Mouse (Mus musculus): ENCODE results near the gene Phf21a.

Phf21a gene

DNA sequence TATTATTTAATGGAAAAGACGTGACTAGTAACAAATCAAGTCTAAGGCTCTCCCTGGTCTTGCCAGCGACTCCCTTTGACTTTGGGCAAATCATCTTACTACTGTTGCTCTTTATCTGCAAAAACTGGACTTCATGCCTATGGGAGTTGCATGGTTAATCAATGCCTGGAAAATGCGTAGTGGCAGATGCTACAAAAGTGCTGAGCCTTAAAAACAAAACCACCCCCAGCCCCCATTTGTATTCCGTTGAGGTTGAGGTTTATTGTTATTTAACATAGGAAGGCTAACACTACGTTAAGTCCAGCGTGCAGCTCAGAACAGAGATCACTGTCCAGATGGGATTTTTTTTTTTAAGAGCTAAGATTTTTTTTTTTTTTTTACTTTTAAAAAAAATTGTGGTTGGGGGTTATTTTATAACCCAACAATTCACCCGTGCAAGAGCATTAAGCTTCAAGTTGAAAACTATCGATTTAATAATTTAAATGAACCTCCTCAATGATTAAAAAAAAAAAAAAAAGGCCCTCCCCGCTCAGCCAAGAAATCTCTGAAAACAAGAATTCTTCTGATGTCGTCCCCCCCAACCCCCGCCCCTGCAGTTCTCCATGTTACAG is 89.3 kb downstream of the Phf21a start:
- no peak for DNase-seq (ENCODE audit: low spot score in 2 of 2)

DNA sequence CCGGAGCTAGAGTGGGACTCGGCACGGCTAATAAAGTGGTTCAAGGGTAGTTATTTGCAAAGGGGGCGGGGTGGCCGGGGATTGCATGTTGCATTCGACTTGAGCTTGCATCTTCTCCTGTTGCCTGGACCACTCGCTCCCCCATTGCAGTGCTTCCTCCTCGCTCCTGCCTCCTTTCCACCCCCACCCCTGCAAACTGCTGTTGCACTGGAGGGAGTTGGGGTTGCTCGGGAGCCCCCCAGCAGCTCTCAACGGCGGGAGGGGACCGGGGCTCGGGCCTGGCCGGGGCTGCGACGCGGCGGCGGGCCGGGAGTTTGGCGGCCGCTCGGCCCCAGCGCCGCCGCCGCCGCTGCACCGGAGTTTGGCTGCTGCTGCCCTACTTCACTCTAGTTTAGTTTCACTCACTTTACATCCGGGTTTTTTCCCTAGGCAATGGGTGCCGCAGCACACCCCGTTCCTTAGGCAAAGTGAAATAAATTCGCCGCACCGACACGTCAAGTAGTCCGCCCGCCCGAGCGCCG is 90.1 kb downstream of the Phf21a start:
- peak; percentile 68 to 76 for DNase-seq (ENCODE audit: low spot score in 2 of 2)

DNA sequence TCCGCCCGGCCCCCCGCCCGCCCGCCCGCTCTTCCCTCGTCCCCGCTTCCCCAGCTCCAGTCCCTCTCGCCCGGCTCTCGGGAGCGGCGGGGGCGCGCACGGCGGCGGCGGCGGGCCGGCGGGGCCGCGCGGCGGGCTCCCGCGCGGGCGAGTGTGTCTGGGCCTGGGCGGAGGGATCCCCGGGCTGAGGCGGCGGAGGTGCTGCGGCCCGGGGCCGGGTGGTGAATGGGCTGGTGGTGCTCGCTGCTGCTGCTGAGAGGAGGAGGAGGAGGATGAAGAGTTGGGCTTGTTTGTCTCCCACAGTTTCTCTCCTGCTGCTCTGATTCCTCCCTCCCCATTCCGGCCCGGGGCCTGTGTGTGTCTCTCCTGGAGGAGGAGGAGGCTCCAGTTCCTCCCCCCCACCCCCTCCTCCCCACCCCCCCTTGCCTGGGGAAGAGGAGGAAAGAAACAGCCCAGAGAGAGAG is 90.7 kb downstream of the Phf21a start:
- DNase-seq (ENCODE audit: low spot score in 2 of 2), result peak; percentile 92

DNA sequence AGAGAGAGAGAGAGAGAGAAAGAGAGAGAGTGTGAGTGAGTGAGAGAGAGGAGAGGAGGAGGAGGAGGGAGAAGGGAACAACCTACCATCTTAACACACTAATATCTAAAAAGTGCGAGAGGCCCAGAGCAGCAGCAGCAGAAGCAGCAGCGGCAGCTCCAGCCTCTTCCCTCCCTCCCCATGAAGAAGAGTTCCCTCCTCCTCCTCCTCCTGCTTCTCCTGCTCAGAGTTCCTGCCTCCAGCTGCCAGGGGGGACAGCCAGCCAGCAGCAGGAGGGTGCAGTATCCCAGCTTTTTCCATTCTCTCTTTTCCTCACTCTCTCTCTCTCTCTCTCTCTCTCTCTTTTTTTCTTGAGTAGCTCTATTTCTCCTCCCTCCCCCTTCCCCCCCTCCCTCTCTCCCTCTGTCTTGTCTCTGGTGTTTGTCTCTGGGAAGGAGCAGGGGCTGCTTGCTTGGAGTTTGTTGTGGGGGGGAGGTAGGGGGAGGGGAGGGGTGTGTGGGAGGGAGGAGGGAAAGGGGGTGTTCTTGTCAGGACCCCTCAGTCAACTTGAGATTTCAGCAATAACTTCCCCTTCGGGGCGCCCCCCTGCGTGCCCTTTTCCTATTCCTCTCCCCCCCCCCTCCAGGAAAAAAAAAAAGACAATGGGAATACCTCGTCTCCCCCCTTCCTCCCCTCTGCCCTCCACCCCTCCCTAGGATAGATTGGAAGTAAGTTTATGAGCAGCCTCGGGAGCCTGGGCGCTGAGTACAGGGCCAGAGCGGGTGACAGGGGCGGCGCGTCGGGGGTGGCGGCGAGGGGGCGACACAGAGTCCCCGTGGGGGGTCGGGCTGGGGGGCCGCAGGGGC is 91.4 kb downstream of the Phf21a start:
- DNase-seq (ENCODE audit: low spot score in 2 of 2), result peak; percentile 50 to 58

DNA sequence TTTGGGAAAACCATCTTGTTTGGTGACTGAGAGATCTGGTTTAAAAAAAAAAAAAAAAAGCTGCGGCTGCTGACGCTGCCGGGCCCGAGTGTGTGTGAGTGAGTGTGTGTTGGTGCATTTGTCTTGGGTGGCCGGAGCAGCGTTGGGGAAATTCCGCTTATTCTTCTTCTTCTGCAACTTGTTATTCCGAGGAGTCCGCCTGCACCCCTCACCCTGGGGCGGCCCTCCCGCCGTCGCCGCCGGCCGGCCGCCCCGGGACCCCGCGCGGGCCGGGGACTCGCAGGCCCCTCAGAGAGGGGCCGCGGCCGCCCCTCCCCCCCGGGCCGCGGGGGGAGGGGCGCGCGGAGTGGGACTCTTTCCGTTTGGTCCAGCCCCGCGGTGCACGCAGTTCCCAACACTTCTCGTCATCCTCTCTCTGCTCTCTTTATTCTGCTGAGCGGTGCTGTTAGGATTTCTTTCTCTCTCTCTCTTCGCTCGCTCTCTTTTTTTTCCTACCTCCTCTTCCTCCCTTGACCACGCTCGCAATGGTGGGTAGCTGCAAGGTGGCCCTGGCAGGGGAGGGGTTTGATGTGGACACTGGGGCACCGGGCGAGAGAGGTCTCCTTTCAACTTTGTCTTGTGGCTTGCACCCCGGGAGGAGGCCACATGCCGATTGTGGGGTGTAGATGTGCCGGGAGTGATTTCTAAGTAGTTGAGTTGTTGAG is 92.3 kb downstream of the Phf21a start:
- DNase-seq (ENCODE audit: low spot score in 2 of 2), result peak; percentile 26 to 30

DNA sequence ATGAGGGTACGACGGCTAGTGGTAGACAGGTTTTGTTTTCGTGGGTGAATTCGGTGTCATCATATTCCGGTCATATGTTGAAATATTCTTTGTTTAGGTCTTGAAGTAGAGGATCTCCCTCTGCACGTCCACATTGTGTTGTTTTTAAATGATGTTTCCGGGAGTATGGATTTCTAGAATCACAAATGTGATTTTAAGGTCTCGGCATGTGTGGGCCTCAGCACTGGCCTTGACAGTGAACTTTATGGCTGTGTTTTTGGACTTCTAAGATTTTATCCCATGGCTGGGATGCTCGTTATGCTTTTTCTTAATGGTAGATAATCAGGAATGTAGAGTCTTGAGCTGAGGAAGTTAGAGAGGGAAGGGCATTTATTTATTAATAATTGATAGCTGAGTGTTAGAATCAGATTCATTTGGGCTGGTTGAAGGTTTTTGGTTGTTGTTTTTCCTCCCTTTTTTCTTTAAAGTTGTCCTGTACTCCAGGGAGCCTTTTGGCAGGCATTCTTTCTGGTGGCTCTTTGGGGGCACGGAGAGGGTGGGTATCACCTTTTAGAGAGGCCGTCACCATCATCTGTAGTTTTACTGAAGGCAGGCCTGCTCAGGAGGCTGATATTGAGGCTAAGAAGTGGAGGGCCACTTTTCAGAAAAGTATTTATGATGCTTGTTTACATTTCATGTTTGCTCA is 93.0 kb downstream of the Phf21a start:
- no peak for DNase-seq (ENCODE audit: low spot score in 2 of 2)

DNA sequence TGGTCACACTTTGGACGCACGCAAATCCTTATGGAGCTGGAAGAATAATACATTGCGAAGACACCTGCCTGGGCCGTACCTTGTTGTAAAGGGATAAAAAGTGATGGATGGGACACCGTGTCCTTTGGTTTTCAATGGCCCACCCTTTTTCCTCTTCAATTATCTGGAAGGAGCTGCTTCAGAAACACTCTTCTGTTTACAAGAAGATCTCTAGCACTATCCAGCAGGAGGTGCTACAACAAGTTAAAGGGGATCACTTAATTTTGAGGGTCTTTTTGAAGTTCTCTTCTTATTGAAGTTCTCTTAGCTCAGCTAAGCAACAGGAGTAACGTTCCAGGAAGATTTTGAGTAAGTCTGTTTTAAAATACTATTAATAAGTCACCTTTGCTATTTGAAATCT is 94.1 kb downstream of the Phf21a start:
- no peak for DNase-seq (ENCODE audit: low spot score in 2 of 2)

DNA sequence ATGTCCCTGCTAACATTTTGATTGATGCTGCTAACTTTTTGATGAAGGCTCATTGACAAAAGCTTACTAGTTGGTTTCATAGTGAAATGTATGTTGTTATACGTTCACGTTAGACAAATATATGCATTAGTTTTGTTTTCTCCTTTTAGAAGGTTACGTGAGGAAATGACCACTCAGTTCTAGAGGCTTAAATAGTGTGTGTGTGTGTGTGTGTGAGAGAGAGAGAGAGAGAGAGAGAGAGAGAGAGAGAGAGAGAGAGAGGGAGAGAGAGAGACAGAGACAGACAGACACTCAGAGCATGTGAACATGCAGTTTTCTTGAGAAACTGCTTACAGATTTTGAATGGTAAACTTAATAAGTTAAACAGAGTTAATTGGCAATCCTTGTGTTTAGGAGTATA is 95.8 kb downstream of the Phf21a start:
- no peak for DNase-seq (ENCODE audit: low spot score in 2 of 2)

DNA sequence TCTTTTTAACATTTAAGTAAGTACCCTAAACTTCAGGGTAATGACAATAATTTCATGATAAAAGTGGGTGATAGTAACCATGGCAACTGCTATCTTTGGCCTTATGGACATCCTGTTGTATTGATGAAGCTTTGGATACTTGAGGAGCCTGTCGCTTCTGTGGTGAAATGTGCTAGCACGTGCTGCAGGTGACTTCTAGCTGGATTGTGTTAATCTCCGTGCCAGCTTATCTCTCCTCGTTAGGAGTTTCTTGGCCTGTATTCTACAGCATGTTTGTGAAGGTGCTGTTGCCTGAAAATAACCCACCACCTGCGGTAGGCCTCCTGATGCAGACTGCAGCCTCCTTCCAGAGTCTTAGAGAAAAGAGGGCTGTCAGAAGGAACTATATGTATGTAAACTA is 98.0 kb downstream of the Phf21a start:
- DNase-seq (ENCODE audit: low spot score in 2 of 2), result no peak

DNA sequence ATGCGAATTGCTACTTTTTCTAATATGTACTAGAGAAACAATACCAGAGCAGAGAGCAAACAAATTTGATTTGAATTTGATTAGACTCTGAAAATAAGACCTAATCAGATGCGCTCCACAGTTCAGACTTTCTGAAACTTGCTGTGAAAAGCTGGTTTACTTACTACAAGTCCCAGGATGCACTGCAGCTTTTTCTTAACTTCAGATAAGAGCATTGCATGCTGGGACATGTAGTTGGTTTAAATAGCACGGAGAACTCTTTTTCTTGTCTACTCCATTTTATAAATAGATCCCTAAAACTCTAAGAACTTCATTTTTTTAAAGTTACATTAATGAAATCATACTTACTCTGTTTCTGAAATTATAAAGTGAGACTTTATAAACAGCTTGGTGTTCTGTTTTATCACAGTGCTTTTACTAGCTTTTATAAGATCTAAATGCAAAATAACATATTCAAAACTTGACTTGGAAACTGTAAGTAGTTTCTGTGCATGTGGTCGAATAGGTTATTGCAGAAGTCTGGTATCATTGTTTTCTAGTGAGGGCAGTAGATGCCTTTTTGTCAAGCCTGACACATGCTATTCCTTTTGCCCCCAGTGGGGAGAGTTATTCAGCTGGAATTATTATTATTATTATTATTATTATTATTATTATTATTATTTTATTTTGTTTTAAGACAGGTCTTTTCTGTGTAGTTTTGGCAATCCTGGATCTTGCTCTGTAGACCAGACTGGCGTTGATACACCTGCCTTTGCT is 99.1 kb downstream of the Phf21a start:
- DNase-seq (ENCODE audit: low spot score in 2 of 2), result no peak

DNA sequence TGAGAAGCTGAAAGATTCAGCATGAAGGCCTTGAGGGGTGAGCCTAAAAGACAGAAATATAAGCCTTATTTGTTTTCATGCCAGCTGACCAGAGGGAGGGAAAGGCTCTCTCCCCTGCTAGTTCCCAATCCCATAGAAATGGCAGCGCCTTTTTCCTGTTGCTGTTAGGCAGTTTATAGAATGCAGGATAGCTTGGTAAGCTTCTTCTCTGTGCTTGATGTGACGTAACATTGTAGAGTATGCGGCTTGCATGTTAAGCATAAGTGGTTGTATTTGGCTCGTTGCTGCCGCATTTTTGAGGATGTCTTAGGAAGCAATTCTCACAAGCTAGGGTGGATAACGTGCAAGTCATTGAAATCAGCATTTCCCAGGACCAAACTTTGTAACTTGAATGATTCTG is 105.2 kb downstream of the Phf21a start:
- DNase-seq (ENCODE audit: low spot score in 2 of 2), result no peak

DNA sequence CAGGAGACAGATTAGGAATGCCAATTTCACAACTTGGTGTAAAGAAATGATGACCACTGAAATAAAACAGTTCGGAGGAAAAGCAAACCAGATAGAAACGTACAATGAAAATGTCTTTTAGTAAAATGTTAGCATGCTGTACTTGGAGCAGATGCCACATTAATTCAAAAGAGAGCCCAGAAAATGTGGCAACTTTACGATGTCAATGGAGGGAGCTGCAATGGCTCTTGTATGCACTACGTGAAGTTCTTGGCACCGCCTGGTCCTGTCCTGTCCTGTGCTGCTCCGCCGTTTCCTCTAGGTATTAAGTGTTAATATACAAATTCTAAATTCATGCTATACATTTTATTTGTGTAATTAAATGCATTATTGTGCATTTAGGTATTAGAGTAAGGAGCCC is 105.8 kb downstream of the Phf21a start:
- no peak for DNase-seq (ENCODE audit: low spot score in 2 of 2)

DNA sequence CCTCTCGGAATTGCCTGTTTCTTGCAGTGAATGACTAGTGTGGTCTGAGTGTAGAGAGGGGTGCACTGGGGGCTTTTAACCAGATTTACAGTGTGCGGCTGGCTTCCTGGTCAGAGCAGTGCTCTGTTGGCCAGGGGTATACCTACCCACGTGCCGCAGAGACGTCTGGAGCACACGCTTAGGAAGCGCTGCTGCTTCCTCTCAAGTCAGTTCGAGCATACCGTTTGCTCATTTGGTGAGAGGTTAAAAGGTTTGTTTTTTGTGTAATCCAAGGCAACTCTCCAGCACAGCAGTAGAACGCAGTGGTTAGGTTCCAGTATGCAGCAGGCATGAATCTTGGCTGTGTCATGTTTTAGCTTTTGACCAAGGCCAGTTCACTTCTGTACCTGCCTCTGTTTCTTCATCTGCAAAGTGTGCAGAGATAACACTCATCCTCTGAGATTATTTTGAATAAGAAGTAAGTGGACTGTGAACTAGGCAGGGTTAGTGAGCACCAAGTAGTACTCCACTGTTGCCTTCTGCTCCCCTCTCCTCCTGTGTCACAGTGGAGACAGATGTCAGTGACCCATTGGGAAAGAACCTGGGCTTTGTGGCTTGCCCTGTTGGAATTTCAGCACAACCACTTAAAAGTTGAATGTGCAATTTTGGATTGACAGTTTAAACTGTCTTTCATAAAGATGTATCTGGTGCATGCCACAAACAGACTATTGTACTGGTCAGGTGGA is 106.8 kb downstream of the Phf21a start:
- DNase-seq (ENCODE audit: low spot score in 2 of 2), result no peak

DNA sequence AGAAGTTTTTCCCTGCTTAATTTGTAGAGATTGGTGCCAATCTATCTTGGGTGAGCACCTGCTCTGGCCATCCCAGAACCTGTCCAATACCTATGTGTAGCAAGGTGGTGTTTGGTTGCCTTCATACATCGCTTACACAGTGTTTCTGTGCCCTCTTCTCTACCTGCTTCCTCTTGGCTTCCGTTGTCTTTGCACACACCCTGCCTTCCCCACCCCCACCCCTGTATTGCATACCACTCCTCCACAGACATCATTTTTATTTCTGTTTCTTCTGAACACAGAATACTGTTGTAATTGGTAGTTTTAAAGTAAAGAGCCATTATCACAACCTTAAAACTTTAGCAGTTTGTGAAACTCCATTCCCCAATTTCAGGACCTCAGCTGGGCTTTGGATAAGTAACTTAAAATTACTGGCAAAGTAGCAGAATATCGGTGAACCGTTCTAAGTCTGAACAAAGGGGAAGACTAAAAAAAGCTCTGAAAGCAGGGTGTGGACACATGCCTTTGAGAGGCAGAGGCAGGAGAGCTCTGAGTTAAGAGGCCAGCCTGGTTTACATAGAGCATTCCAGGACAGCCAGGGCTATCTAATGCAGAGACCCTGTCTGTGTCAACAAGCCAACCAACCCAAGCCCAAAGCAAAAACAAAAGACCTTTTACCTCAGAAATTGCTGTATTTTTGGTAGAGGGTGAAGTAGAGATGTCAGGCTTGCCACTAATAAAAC is 109.6 kb downstream of the Phf21a start:
- no peak for DNase-seq (ENCODE audit: low spot score in 2 of 2)

DNA sequence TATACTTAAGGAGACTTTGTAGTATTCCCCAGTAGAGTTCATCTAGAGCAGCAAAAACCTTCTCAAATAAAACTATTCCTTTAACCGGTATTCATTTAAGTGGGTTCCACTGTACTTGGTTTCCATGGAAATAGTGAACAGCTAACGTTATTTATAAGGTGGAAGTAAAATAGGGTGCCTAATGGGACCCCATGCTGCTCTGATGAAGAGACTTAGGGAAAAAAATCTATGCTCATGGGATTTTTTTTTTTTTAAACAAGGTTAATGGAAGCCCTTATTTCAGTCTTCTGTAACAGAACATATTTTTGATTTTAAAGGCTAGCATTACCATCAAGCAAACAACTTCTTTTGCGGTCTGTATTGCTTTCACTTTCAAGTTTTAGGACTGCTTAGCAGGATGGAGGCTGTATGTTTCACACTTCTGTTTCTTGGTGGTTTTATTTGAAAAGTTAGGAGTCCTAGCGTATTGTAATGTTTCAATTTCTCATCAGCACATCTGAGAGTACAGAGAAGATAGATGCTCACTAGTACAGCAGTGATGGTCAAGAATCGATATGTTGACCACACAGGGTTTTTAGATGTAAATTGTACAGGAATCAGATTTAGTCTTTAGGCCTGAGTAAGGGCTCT is 112.2 kb downstream of the Phf21a start:
- no peak for DNase-seq (ENCODE audit: low spot score in 2 of 2)

DNA sequence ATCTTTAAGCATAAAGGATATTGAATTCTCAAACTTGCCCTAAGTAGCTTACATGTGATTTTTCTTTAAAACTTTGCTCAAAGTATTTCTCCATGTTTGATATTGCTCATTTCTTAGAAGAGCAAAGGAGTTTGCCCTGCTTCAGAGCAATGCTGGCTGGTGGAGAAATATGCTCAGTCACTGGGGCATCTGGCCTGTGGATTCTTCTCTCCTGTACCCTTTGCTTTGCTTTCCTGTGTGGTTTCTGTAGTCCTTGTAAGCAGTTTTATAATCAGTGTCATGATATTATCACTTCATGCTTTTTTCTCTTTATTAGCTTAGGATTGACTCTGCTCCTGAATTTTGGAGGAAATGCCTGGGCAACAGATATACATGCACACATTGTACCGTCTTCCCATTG is 117.5 kb downstream of the Phf21a start:
- no peak for DNase-seq (ENCODE audit: low spot score in 2 of 2)

DNA sequence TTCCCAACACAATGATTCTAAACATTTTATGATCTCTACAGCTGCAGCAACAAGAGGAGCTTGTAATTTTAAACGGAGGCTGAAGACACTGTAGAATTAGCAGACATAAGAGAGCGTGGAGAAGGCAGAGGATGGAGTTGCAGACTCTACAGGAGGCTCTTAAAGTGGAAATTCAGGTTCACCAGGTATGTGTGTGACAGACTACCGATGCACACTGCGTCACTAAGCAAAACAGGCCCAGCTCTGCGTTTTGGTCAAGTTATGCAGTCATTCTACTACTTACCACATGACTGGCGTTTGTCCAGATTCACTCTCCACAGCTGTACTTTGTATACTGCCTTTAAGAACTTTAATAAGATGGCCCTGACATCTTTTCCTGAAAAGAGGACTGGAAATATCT is 128.5 kb downstream of the Phf21a start:
- no peak for DNase-seq (ENCODE audit: low spot score in 2 of 2)

DNA sequence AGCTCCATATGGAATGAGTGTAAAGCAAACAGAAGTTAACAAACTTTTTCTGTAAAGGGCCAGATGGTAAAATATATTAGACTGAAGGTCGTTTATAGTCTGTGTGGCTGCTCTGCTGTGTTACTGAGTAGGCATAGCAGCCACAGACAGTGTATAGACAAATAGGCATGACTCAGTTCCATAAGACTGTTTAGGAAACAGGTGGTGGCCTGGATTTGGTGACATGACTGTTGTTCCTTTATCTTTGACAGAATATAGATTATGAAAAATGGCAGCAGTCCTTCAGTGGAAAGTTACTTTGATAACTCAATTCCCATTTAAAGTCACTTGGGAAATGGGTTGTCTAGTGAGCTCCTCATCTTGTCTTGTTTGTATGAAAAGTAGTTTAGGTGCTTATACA is 132.7 kb downstream of the Phf21a start:
- no peak for DNase-seq (ENCODE audit: low spot score in 2 of 2)

DNA sequence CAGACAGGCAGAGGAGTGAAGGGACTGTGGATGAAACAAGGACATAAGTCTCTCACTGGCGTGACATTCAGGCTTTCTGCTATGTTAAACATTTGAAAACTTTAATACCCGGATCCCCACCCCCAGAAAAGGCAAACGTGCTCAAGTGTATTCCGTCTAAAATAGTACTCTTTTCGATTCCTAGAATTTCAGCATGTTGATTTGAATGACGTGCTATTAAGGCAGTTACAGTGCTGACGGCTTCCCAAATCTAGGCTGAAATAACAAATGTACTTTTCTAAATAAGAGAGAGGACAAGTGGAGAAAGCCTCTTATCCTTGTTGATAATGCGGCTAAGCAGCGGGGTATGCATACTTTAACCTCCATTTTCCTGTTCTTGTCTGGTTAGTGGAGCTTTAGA is 137.1 kb downstream of the Phf21a start:
- no peak for DNase-seq (ENCODE audit: low spot score in 2 of 2)
